Mouse (Mus musculus) midbrain, embryonic 16.5 days (tissue): ENCODE measurements around the gene Mtfp1. TPM values are rescaled to one million over a fixed set of nuclear protein-coding genes. Genes with fewer than 3 reads are reported as not detected.
"Not testable (repeated sequence)": the region's sequence is repeated elsewhere in the genome, so short reads cannot be mapped to it uniquely, and the experiment has no call there.

ENCODE experiments used
- ATAC-seq: fragments of 200-750 bp; cut with Nextera tagmentation; 2 replicates; pipeline ENCODE4 v1.8.0; 2017; ENCODE audit warnings: moderate TSS enrichment
- H3K27ac ChIP-seq: fragments of 300-500 bp; sonication (generic); 2 replicates; pipeline ENCODE4 v1.5.1; 2014; ENCODE audit warnings: mild to moderate bottlenecking, low read length, mixed read lengths
- H3K27me3 ChIP-seq: fragments of 300-500 bp; sonication (generic); 2 replicates; pipeline ENCODE4 v1.6.1; 2014; ENCODE audit warnings: low read depth, low read length, mixed read lengths; ENCODE audit not compliant: control insufficient read depth, insufficient read depth
- H3K36me3 ChIP-seq: fragments of 300-500 bp; sonication (generic); 2 replicates; pipeline ENCODE4 v1.6.1; 2014; ENCODE audit warnings: mild to moderate bottlenecking, low read length, moderate library complexity, mixed read lengths; ENCODE audit not compliant: control insufficient read depth, insufficient read depth
- H3K4me1 ChIP-seq: fragments of 300-500 bp; sonication (generic); 2 replicates; pipeline ENCODE4 v1.6.1; 2014; ENCODE audit warnings: mild to moderate bottlenecking, low read length, mixed read lengths; ENCODE audit not compliant: control insufficient read depth, insufficient read depth
- H3K4me2 ChIP-seq: fragments of 300-500 bp; sonication (generic); 2 replicates; pipeline ENCODE4 v1.6.1; 2014; ENCODE audit warnings: mild to moderate bottlenecking, low read length, mixed read lengths
- H3K4me3 ChIP-seq: fragments of 300-500 bp; sonication (generic); 2 replicates; pipeline ENCODE4 v1.5.1; 2014; ENCODE audit warnings: low read depth, mild to moderate bottlenecking, low read length, moderate library complexity, mixed read lengths
- H3K9ac ChIP-seq: fragments of 300-500 bp; sonication (generic); 2 replicates; pipeline ENCODE4 v1.6.1; 2014; ENCODE audit warnings: low read depth, low read length, mixed read lengths
- H3K9me3 ChIP-seq: fragments of 300-500 bp; sonication (generic); replicated peaks from 2 replicates; pipeline ENCODE4 v1.6.1; 2014; ENCODE audit warnings: mild to moderate bottlenecking, low read length, mixed read lengths; ENCODE audit not compliant: control insufficient read depth, poor library complexity, severe bottlenecking
- WGBS: fragments of 180-500 bp; shearing (Covaris S2); extraction: QIAGEN DNeasy Blood & Tissue Kit; methylation state at CpG from one replicate; pipeline ENCODE4 v1.1.7; 2014; 5-methylcytosine and 5-hydroxymethylcytosine counted together
- polyA plus RNA-seq: library from polyadenylated mRNA; unstranded; fragments of >200 nt; fragmentation: Nextera tagmentation; extraction: Ambion mirVana; gene quantifications from 2 replicates; pipeline ENCODE4 v1.2.1, GENCODE M21; 2015

Mtfp1 gene
- polyA plus RNA-seq, 1 experiment from 2014 or later: 14.4 TPM

GRCm38 (mm10) chr11:4107901-4108300, 12.7 kb upstream of the Mtfp1 start:
- H3K4me2 ChIP-seq, H3K27ac ChIP-seq, ATAC-seq, H3K27me3 ChIP-seq, H3K36me3 ChIP-seq, H3K9me3 ChIP-seq, H3K9ac ChIP-seq, H3K4me1 ChIP-seq, H3K4me3 ChIP-seq: not testable (repeated sequence)
- WGBS: 91% methylated on average over 3 of the region's 6 CpGs

GRCm38 (mm10) chr11:4105444-4105843, 10.2 kb upstream of the Mtfp1 start:
- H3K4me3 ChIP-seq: no peak overlapping the region
- no peaks in the 10 kb centered on the region for H3K9me3 ChIP-seq
- no peak for ATAC-seq
- no peak overlapping the region for H3K9ac ChIP-seq
- no peak overlapping the region for H3K4me2 ChIP-seq
- H3K36me3 ChIP-seq: 0 out of 2 replicates have a peak, but pooled peaks cover 3% of the 10 kb centered on the region
- H3K4me1 ChIP-seq: no peaks in the 10 kb centered on the region
- WGBS: 78% methylated on average over 6 of the region's 6 CpGs
- H3K27me3 ChIP-seq: no peaks in the 10 kb centered on the region
- no peak overlapping the region for H3K27ac ChIP-seq

GRCm38 (mm10) chr11:4104989-4105388, 9.7 kb upstream of the Mtfp1 start:
- Histone ChIP-seq H3K27ac (no peak overlapping the region), H3K36me3 (0 out of 2 replicates have a peak, but pooled peaks cover 3% of the 10 kb centered on the region), H3K4me2 (no peak overlapping the region), H3K4me3 (no peak overlapping the region), H3K9me3 (no peaks in the 10 kb centered on the region), H3K27me3 (no peaks in the 10 kb centered on the region), H3K9ac (no peak overlapping the region), H3K4me1 (no peaks in the 10 kb centered on the region)
- no peak for ATAC-seq
- WGBS: 87% methylated on average over 5 of the region's 5 CpGs

GRCm38 (mm10) chr11:4103522-4103921, 8.3 kb upstream of the Mtfp1 start:
- 83% methylated on average over 14 of the region's 14 CpGs for WGBS
- ATAC-seq: no peak
- Histone ChIP-seq H3K4me2 (no peak overlapping the region), H3K9ac (no peak overlapping the region), H3K36me3 (0 out of 2 replicates have a peak, but pooled peaks cover 1% of the 10 kb centered on the region), H3K4me3 (no peak overlapping the region), H3K27me3 (no peaks in the 10 kb centered on the region), H3K9me3 (no peaks in the 10 kb centered on the region), H3K27ac (no peak overlapping the region), H3K4me1 (no peaks in the 10 kb centered on the region)

GRCm38 (mm10) chr11:4101851-4102250, 6.6 kb upstream of the Mtfp1 start:
- Histone ChIP-seq H3K27me3 (no peaks in the 10 kb centered on the region), H3K4me3 (no peak overlapping the region), H3K27ac (no peak overlapping the region), H3K4me1 (peaks cover 6% of the 10 kb centered on the region), H3K9me3 (no peaks in the 10 kb centered on the region), H3K36me3 (no peaks in the 10 kb centered on the region), H3K9ac (no peak overlapping the region), H3K4me2 (no peak overlapping the region)
- ATAC-seq: no peak
- 89% methylated on average over 5 of the region's 5 CpGs for WGBS

GRCm38 (mm10) chr11:4099447-4099846, 4.2 kb upstream of the Mtfp1 start:
- no peaks in the 10 kb centered on the region for H3K36me3 ChIP-seq
- H3K27ac ChIP-seq: no peak overlapping the region
- ATAC-seq: no peak
- H3K9me3 ChIP-seq: no peaks in the 10 kb centered on the region
- H3K4me2 ChIP-seq: no peak overlapping the region
- WGBS: 61% methylated on average over 3 of the region's 3 CpGs
- no peak overlapping the region for H3K4me3 ChIP-seq
- peaks cover 21% of the 10 kb centered on the region for H3K4me1 ChIP-seq
- no peaks in the 10 kb centered on the region for H3K27me3 ChIP-seq
- no peak overlapping the region for H3K9ac ChIP-seq

GRCm38 (mm10) chr11:4098816-4099215, 3.6 kb upstream of the Mtfp1 start:
- no peak for ATAC-seq
- Histone ChIP-seq H3K36me3 (no peaks in the 10 kb centered on the region), H3K27me3 (no peaks in the 10 kb centered on the region), H3K4me1 (peaks cover 24% of the 10 kb centered on the region), H3K4me2 (no peak overlapping the region), H3K9ac (no peak overlapping the region), H3K27ac (no peak overlapping the region), H3K9me3 (no peaks in the 10 kb centered on the region), H3K4me3 (no peak overlapping the region)
- WGBS: 74% methylated on average over 7 of the region's 7 CpGs

- WGBS: 69% methylated on average over 8 of the region's 8 CpGs
These were observed 2.9 kb upstream of the Mtfp1 start for GRCm38 (mm10) chr11:4098120-4098519.

GRCm38 (mm10) chr11:4097091-4097621, 1.9 kb upstream of the Mtfp1 start:
- 22% methylated on average over 10 of the region's 10 CpGs for WGBS
- H3K4me3 ChIP-seq: peak overlapping the region; percentile 42
- peak; percentile 47 for ATAC-seq
- no peaks in the 10 kb centered on the region for H3K27me3 ChIP-seq
- peaks cover 24% of the 10 kb centered on the region for H3K4me1 ChIP-seq
- H3K4me2 ChIP-seq: peak overlapping the region; percentile 96
- H3K9me3 ChIP-seq: no peaks in the 10 kb centered on the region
- peak overlapping the region; percentile 82 for H3K9ac ChIP-seq
- no peaks in the 10 kb centered on the region for H3K36me3 ChIP-seq
- peak overlapping the region; percentile 87 for H3K27ac ChIP-seq

More at GRCm38 (mm10) chr11:4098120-4098519, 2.9 kb upstream of the Mtfp1 start:
- Histone ChIP-seq H3K9me3 (no peaks in the 10 kb centered on the region), H3K27ac (no peak overlapping the region; the same call in 1 of the 2 replicates), H3K9ac (no peak overlapping the region), H3K4me2 (no peak overlapping the region), H3K4me1 (peaks cover 24% of the 10 kb centered on the region), H3K36me3 (no peaks in the 10 kb centered on the region), H3K4me3 (no peak overlapping the region), H3K27me3 (no peaks in the 10 kb centered on the region)
- no peak for ATAC-seq
